Mouse (Mus musculus): ENCODE measurements around the gene Ndufs2. TPM values are rescaled to one million over a fixed set of nuclear protein-coding genes. Genes with fewer than 3 reads are reported as not detected.
"Not testable (repeated sequence)": the region's sequence is repeated elsewhere in the genome, so short reads cannot be mapped to it uniquely, and the experiment has no call there.

The Ndufs2 gene
- polyA plus RNA-seq, 1 experiment from 2014 or later, result 268 TPM

GRCm38 (mm10) chr1:171245353-171245752, 5.8 kb downstream of the Ndufs2 start:
- Histone ChIP-seq H3K4me1 (peaks cover 45% of the 10 kb centered on the region), H3K27ac (replicated peaks) (no peak overlapping the region), H3K36me3 (peaks cover 52% of the 10 kb centered on the region), H3K4me3 (peak overlapping the region; percentile 88; the same call in 1 of the 2 replicates), H3K27me3 (ENCODE audit: low read depth, poor library complexity, severe bottlenecking) (no peaks in the 10 kb centered on the region), H3K9me3 (replicated peaks) (no peaks in the 10 kb centered on the region)
- 92% methylated on average over 8 of the region's 8 CpGs for WGBS
- no peak for DNase-seq (ENCODE audit: low spot score)

- not testable (repeated sequence) for H3K9me3 ChIP-seq (replicated peaks); H3K27ac ChIP-seq (replicated peaks); DNase-seq (ENCODE audit: low spot score); H3K27me3 ChIP-seq (ENCODE audit: low read depth, poor library complexity, severe bottlenecking); H3K4me3 ChIP-seq
- peaks cover 86% of the 10 kb centered on the region for H3K36me3 ChIP-seq
- 83% methylated on average over 12 of the region's 12 CpGs for WGBS
- H3K4me1 ChIP-seq, result peaks cover 17% of the 10 kb centered on the region
Observed at GRCm38 (mm10) chr1:171241952-171242351, 9.2 kb downstream of the Ndufs2 start.

DNA sequence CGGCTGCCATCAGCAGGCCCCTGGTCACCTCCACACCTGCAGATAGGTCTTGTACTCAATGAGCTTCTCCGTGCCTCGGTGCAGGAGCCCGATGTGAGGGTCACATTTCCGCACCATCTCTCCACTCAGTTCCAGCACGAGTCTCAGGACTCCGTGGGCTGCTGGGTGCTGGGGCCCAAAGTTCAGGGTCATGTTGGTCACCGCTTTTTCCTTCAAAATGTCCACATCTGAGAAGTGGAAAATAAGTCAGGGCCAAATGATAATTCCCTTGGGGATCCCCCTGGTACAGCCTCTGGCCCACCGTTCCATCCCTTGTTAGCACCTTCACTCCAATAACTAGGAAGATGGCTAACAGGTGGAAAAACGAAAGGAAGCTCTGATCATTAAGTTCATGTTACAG, 10.3 kb downstream of the Ndufs2 start:
- Histone ChIP-seq H3K27me3 (ENCODE audit: low read depth, poor library complexity, severe bottlenecking) (no peaks in the 10 kb centered on the region), H3K36me3 (peaks cover 96% of the 10 kb centered on the region), H3K9me3 (replicated peaks) (no peaks in the 10 kb centered on the region), H3K27ac (replicated peaks) (no peak overlapping the region), H3K4me3 (no peak overlapping the region), H3K4me1 (peaks cover 11% of the 10 kb centered on the region)
- no peak for DNase-seq (ENCODE audit: low spot score)
- WGBS, result 97% methylated on average over 10 of the region's 10 CpGs

- Histone ChIP-seq H3K36me3 (peaks cover 97% of the 10 kb centered on the region), H3K4me1 (peaks cover 5% of the 10 kb centered on the region; the same call in 1 of the 2 replicates), H3K27ac (replicated peaks) (no peak overlapping the region), H3K27me3 (ENCODE audit: low read depth, poor library complexity, severe bottlenecking) (no peaks in the 10 kb centered on the region), H3K4me3 (no peak overlapping the region), H3K9me3 (replicated peaks) (no peaks in the 10 kb centered on the region)
- 84% methylated on average over 15 of the region's 15 CpGs for WGBS
- no peak for DNase-seq (ENCODE audit: low spot score)
Observed at GRCm38 (mm10) chr1:171239992-171240744, 11.0 kb downstream of the Ndufs2 start.

DNA sequence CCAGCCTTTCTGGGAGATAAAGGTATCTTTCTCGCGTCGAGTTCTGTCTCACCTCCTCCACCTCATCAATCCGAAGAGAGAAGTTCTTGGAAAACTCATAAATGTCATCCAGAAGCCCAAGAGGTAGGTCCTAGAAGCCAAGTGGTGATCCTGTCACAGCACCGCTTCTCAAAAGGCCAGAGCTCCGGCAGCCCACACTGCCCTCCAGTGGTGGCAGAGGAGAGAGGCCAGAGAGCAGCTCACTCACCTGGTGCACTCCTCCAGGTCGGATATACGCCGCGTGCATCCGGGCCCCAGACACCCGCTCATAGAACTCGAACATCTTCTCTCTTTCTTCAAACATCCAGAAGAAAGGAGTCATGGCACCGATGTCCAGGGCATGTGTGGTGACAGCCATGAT, 12.7 kb downstream of the Ndufs2 start:
- H3K9me3 ChIP-seq (replicated peaks), result no peaks in the 10 kb centered on the region
- no peak overlapping the region for H3K4me3 ChIP-seq
- 71% methylated on average over 14 of the region's 14 CpGs for WGBS
- H3K27ac ChIP-seq (replicated peaks), result no peak overlapping the region
- peak; percentile 57 for DNase-seq (ENCODE audit: low spot score)
- no peaks in the 10 kb centered on the region for H3K27me3 ChIP-seq (ENCODE audit: low read depth, poor library complexity, severe bottlenecking)
- peaks cover 100% of the 10 kb centered on the region for H3K36me3 ChIP-seq
- peaks cover 5% of the 10 kb centered on the region; the same call in 1 of the 2 replicates for H3K4me1 ChIP-seq

GRCm38 (mm10) chr1:171237438-171237837, 13.8 kb downstream of the Ndufs2 start:
- no peak for DNase-seq (ENCODE audit: low spot score)
- H3K9me3 ChIP-seq (replicated peaks), result no peaks in the 10 kb centered on the region
- H3K4me3 ChIP-seq, result no peak overlapping the region
- WGBS, result 75% methylated on average over 6 of the region's 6 CpGs
- peaks cover 5% of the 10 kb centered on the region; the same call in 1 of the 2 replicates for H3K4me1 ChIP-seq
- peaks cover 92% of the 10 kb centered on the region for H3K36me3 ChIP-seq
- no peak overlapping the region for H3K27ac ChIP-seq (replicated peaks)
- no peaks in the 10 kb centered on the region for H3K27me3 ChIP-seq (ENCODE audit: low read depth, poor library complexity, severe bottlenecking)

- no peak overlapping the region for H3K27ac ChIP-seq (replicated peaks)
- DNase-seq (ENCODE audit: low spot score), result no peak
- H3K4me3 ChIP-seq, result no peak overlapping the region
- peaks cover 76% of the 10 kb centered on the region for H3K36me3 ChIP-seq
- no peaks in the 10 kb centered on the region for H3K27me3 ChIP-seq (ENCODE audit: low read depth, poor library complexity, severe bottlenecking)
- peaks cover 10% of the 10 kb centered on the region for H3K4me1 ChIP-seq
- whole genome bisulfite sequencing, result 91% methylated on average over 4 of the region's 4 CpGs
- no peaks in the 10 kb centered on the region for H3K9me3 ChIP-seq (replicated peaks)
Observed at GRCm38 (mm10) chr1:171235791-171236190, 15.4 kb downstream of the Ndufs2 start.

- WGBS, result 94% methylated on average over 4 of the region's 4 CpGs
- peaks cover 63% of the 10 kb centered on the region for H3K36me3 ChIP-seq
Observed at GRCm38 (mm10) chr1:171234538-171234937, 16.6 kb downstream of the Ndufs2 start.

DNA sequence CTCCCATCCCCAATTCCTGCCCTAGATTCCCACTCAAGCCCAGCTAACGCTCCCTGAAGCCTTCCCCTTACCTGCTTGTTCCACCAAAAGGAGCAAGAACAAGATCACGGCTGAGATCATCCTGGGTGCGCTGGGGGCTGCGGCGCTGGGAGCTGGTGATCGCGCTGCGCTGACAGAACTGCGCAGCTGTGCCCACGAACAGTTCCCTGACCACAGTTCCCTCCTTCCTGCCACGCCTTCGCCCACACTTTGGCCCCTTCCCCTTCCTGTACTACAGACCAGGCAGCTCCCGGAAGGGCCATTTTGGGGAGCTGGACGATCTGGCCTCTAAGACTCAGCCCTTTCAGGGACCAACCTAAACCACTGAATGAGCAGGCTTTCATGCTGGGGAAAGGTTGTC, 17.1 kb downstream of the Ndufs2 start, which contains the start of gene Fcer1g:
Fcer1g (minus strand) TSS at position 240 of the 400 bp plus-strand sequence.
- peaks cover 27% of the 10 kb centered on the region for H3K4me1 ChIP-seq
- H3K9me3 ChIP-seq (replicated peaks), result no peaks in the 10 kb centered on the region
- no peaks in the 10 kb centered on the region for H3K27me3 ChIP-seq (ENCODE audit: low read depth, poor library complexity, severe bottlenecking)
- H3K4me3 ChIP-seq, result no peak within 1 kb of the TSS
- 94% methylated on average over 14 of the region's 14 CpGs for WGBS
- H3K36me3 ChIP-seq, result peaks cover 59% of the 10 kb centered on the region
- no peak within 1 kb of the TSS for H3K27ac ChIP-seq (replicated peaks)
- no peak for DNase-seq (ENCODE audit: low spot score)

More at GRCm38 (mm10) chr1:171234538-171234937, 16.6 kb downstream of the Ndufs2 start:
- H3K27ac ChIP-seq (replicated peaks), result no peak overlapping the region
- no peak for DNase-seq (ENCODE audit: low spot score)
- H3K4me1 ChIP-seq, result peaks cover 23% of the 10 kb centered on the region
- H3K27me3 ChIP-seq (ENCODE audit: low read depth, poor library complexity, severe bottlenecking), result no peaks in the 10 kb centered on the region
- no peaks in the 10 kb centered on the region for H3K9me3 ChIP-seq (replicated peaks)
- H3K4me3 ChIP-seq, result no peak overlapping the region

DNA sequence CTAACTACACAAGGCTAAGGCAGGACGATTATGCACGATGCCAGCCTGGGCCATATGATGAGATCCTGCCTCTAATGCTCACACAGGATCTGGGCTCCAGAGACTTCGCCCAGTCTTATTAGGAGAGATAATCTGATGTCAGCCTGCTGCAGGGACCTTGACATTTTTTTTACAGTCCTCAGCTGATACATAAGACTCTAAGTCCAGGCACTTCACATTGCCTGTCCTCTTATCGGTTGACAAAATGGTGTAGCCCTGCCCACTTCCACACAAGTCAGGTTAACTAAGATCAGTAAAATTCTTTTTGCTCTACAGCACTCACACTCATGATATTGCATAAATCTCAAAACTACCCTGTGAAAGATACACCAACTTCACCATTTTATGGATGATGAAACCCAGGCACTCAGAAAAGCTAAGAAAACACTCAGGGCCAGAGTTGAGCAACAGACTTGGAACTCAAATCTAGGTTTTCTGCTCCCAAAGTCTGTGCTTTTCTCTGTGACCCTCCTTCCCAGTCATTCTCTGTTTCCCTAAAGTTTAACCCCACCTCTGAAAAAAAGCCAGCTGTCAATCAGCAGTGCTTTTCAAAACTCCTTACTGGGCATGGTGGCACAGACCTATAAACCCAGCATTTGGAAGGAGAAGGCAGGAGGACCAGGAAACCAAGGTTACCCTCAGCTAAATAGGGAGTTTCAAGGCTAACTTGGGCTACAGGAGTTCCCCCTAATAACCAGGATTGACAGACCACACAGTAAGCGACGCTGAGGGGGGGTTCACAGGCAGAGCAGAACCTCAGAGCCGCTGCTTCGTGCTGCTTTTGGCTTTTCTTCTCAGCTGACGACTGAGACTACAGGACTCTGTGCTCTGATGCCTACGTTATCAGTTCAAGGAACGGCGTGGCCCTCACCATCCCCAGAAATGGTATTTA, 18.1 kb downstream of the Ndufs2 start:
- 83% methylated on average over 12 of the region's 12 CpGs for whole genome bisulfite sequencing
- Histone ChIP-seq H3K27me3 (ENCODE audit: low read depth, poor library complexity, severe bottlenecking) (no peaks in the 10 kb centered on the region), H3K4me1 (peaks cover 33% of the 10 kb centered on the region), H3K27ac (replicated peaks) (no peak overlapping the region), H3K36me3 (peaks cover 48% of the 10 kb centered on the region), H3K9me3 (replicated peaks) (no peaks in the 10 kb centered on the region), H3K4me3 (no peak overlapping the region)
- no peak for DNase-seq (ENCODE audit: low spot score)

DNA sequence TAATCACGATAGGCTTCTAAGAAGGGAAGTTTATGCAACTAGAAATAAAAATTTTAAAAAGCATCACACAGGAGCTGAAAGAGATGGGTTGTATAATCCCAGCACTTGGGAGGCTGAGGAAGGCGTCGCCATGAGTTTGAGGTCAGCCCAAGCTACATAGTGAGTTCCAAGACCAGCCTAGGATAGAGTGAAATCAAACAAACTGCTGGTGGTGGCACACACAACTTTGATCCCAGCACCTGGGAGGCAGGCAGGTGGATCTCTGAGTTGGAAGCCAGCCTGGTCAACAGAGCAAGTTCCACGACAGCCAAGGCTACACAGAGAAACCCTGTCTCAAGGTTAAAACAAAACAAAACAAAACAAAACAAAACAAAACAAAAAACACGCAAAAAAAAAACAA, 18.8 kb downstream of the Ndufs2 start:
- WGBS, result 87% methylated on average over 5 of the region's 5 CpGs
- H3K4me1 ChIP-seq, result peaks cover 29% of the 10 kb centered on the region
- DNase-seq (ENCODE audit: low spot score), result no peak

DNA sequence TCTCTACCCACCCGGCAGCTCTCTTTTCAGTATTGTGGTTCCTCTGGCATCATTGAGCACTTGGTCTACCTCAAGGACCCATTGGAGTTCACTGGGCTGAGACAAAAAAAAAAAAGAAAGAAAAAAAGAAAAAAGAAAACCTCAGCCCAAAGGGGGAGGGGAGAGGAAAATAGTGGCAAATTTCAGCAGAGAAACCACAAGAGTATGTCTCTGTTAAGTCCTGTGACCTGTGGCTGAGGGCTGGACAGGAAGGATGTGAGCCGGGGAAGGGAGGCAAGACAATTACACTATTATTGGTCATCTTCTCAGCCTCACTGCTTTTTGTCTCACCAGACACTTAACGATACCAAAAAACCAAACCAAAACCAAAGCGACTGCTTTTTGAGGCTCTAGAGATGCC, 19.3 kb downstream of the Ndufs2 start:
- no peak overlapping the region for H3K4me3 ChIP-seq
- WGBS, result 73% methylated on average over 4 of the region's 4 CpGs
- H3K36me3 ChIP-seq, result peaks cover 36% of the 10 kb centered on the region
- H3K27ac ChIP-seq (replicated peaks), result no peak overlapping the region
- DNase-seq (ENCODE audit: low spot score), result no peak
- no peaks in the 10 kb centered on the region for H3K9me3 ChIP-seq (replicated peaks)
- H3K4me1 ChIP-seq, result peaks cover 29% of the 10 kb centered on the region
- no peaks in the 10 kb centered on the region for H3K27me3 ChIP-seq (ENCODE audit: low read depth, poor library complexity, severe bottlenecking)

More for the DNA sequence above, 18.8 kb downstream of the Ndufs2 start:
- Histone ChIP-seq H3K27ac (replicated peaks) (no peak overlapping the region), H3K4me3 (no peak overlapping the region), H3K27me3 (ENCODE audit: low read depth, poor library complexity, severe bottlenecking) (no peaks in the 10 kb centered on the region), H3K9me3 (replicated peaks) (no peaks in the 10 kb centered on the region), H3K36me3 (peaks cover 41% of the 10 kb centered on the region)
